Mouse (Mus musculus) heart, embryonic 15.5 days (tissue): ENCODE measurements around the gene Trim13. TPM values are rescaled to one million over a fixed set of nuclear protein-coding genes. Genes with fewer than 3 reads are reported as not detected.
"Not testable (repeated sequence)": the region's sequence is repeated elsewhere in the genome, so short reads cannot be mapped to it uniquely, and the experiment has no call there.

ENCODE experiments used
- ATAC-seq: fragments of 200-750 bp; cut with Nextera tagmentation; replicated peaks from 2 replicates; pipeline ENCODE4 v1.8.0; 2017; ENCODE audit warnings: low read depth, moderate TSS enrichment; ENCODE audit not compliant: insufficient number of reproducible peaks, insufficient read depth, low FRiP score
- H3K27ac ChIP-seq: fragments of 300-500 bp; sonication (generic); 2 replicates; pipeline ENCODE4 v1.5.1; 2015; ENCODE audit warnings: mild to moderate bottlenecking, inconsistent platforms
- H3K27me3 ChIP-seq: fragments of 300-500 bp; sonication (generic); 2 replicates; pipeline ENCODE4 v1.6.1; 2015; ENCODE audit warnings: inconsistent platforms
- H3K36me3 ChIP-seq: fragments of 300-500 bp; sonication (generic); 2 replicates; pipeline ENCODE4 v1.6.1; 2015; ENCODE audit warnings: mild to moderate bottlenecking, inconsistent platforms
- H3K4me1 ChIP-seq: fragments of 300-500 bp; sonication (generic); replicated peaks from 2 replicates; pipeline ENCODE4 v1.6.1; 2015; ENCODE audit warnings: inconsistent platforms
- H3K4me2 ChIP-seq: fragments of 300-500 bp; sonication (generic); 2 replicates; pipeline ENCODE4 v1.6.1; 2015; ENCODE audit warnings: inconsistent platforms, mild to moderate bottlenecking, moderate library complexity
- H3K4me3 ChIP-seq: fragments of 300-500 bp; sonication (generic); 2 replicates; pipeline ENCODE4 v1.5.1; 2015; ENCODE audit warnings: mild to moderate bottlenecking, inconsistent platforms
- H3K9ac ChIP-seq: fragments of 300-500 bp; sonication (generic); 2 replicates; pipeline ENCODE4 v1.6.1; 2015; ENCODE audit warnings: mild to moderate bottlenecking, inconsistent platforms
- H3K9me3 ChIP-seq: fragments of 300-500 bp; sonication (generic); replicated peaks from 2 replicates; pipeline ENCODE4 v1.6.1; 2016; ENCODE audit warnings: inconsistent platforms
- WGBS: fragments of 180-500 bp; shearing (Covaris S2); methylation state at CpG from one replicate; pipeline ENCODE4 v1.1.7; 2015; ENCODE audit warnings: mixed read lengths; 5-methylcytosine and 5-hydroxymethylcytosine counted together
- polyA plus RNA-seq: library from polyadenylated mRNA; unstranded; fragments of >200 nt; fragmentation: Nextera tagmentation; extraction: Ambion mirVana; gene quantifications from 2 replicates; pipeline ENCODE4 v1.2.1, GENCODE M21; 2015

The Trim13 gene
- polyA plus RNA-seq = 12.7 and 14.1 TPM in 2 replicates

GRCm38 (mm10) chr14:61597968-61598367 lies at the start of gene Trim13:
Gene Trim13 (plus strand): TSS chr14:61598247.
- Histone ChIP-seq H3K27me3 (no peaks in the 10 kb centered on the region), H3K9me3 (no peaks in the 10 kb centered on the region), H3K4me2 (peak within 1 kb of the TSS; percentile 59), H3K4me3 (peak within 1 kb of the TSS; percentile 92), H3K36me3 (no peaks in the 10 kb centered on the region), H3K9ac (peak within 1 kb of the TSS; percentile 91), H3K4me1 (peaks cover 14% of the 10 kb centered on the region), H3K27ac (peak within 1 kb of the TSS; percentile 85; the same call in 1 of the 2 replicates)
- 48% methylated on average over 5 of the region's 5 CpGs for WGBS
- no peak for ATAC-seq

DNA sequence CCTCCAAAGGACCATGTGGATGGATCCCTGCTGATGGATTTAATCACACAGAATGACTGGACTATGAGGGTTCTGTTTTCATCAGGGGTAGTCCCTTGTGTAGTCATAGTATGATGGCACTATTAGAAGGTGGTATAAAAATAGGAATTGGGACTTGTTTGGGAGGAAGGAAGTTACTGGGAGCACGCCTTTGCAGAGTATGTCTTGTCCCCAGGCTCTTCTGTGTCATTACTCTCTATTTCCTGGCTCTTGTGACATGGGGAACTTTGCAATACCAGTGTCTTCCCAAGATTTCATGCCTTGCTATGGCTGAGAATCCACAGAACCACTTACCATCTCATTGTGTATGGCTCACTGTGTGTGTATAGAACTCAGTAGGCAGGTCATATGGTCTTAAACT lies 49.4 kb upstream of the Trim13 start:
- 69% methylated on average over 1 of the region's 1 CpGs for WGBS
- ATAC-seq = no peak

GRCm38 (mm10) chr14:61555931-61556288 lies 42.1 kb upstream of the Trim13 start:
- ATAC-seq = no peak
- peaks cover 7% of the 10 kb centered on the region for H3K4me1 ChIP-seq
- no peaks in the 10 kb centered on the region for H3K9me3 ChIP-seq
- 6% methylated on average over 6 of the region's 6 CpGs for WGBS
- H3K4me3 ChIP-seq = peak overlapping the region; percentile 65
- no peaks in the 10 kb centered on the region for H3K36me3 ChIP-seq
- peaks cover 3% of the 10 kb centered on the region; the same call in 1 of the 2 replicates for H3K27me3 ChIP-seq
- peak overlapping the region; percentile 59 for H3K9ac ChIP-seq
- H3K4me2 ChIP-seq = peak overlapping the region; percentile 92
- peak overlapping the region; percentile 80 for H3K27ac ChIP-seq

More for the DNA sequence above, 49.4 kb upstream of the Trim13 start:
- Histone ChIP-seq H3K27ac (no peak overlapping the region), H3K4me2 (no peak overlapping the region), H3K36me3 (no peaks in the 10 kb centered on the region), H3K9me3 (no peaks in the 10 kb centered on the region), H3K4me3 (no peak overlapping the region), H3K9ac (no peak overlapping the region), H3K27me3 (no peaks in the 10 kb centered on the region), H3K4me1 (no peaks in the 10 kb centered on the region)

GRCm38 (mm10) chr14:61556289-61557147 lies 41.5 kb upstream of the Trim13 start, which contains the start of gene Spryd7:
Gene Spryd7 (minus strand): TSS chr14:61556886.
- peak; percentile 98 for ATAC-seq
- H3K27ac ChIP-seq = peak within 1 kb of the TSS; percentile 80
- under 1% methylated on average over 72 of the region's 72 CpGs for WGBS

GRCm38 (mm10) chr14:61558901-61559300 lies 39.1 kb upstream of the Trim13 start:
- Histone ChIP-seq H3K27ac (no peak overlapping the region), H3K9me3 (peaks cover 4% of the 10 kb centered on the region; the same call in 1 of the 2 replicates), H3K36me3 (no peaks in the 10 kb centered on the region), H3K9ac (no peak overlapping the region), H3K4me1 (peaks cover 7% of the 10 kb centered on the region), H3K4me3 (no peak overlapping the region), H3K4me2 (no peak overlapping the region), H3K27me3 (peaks cover 3% of the 10 kb centered on the region; the same call in 1 of the 2 replicates)
- WGBS = 81% methylated on average over 6 of the region's 6 CpGs
- ATAC-seq = no peak

More at GRCm38 (mm10) chr14:61556289-61557147, 41.5 kb upstream of the Trim13 start, which contains the start of gene Spryd7:
- H3K9ac ChIP-seq = peak within 1 kb of the TSS; percentile 74
- peaks cover 7% of the 10 kb centered on the region for H3K4me1 ChIP-seq
- peak within 1 kb of the TSS; percentile 65 for H3K4me3 ChIP-seq
- H3K9me3 ChIP-seq = no peaks in the 10 kb centered on the region
- no peaks in the 10 kb centered on the region for H3K36me3 ChIP-seq
- peaks cover 3% of the 10 kb centered on the region; the same call in 1 of the 2 replicates for H3K27me3 ChIP-seq
- peak within 1 kb of the TSS; percentile 92 for H3K4me2 ChIP-seq

GRCm38 (mm10) chr14:61559856-61560255 lies 38.2 kb upstream of the Trim13 start:
- Histone ChIP-seq H3K4me3 (no peak overlapping the region), H3K27me3 (peaks cover 3% of the 10 kb centered on the region; the same call in 1 of the 2 replicates), H3K4me2 (no peak overlapping the region), H3K36me3 (no peaks in the 10 kb centered on the region), H3K9me3 (peaks cover 4% of the 10 kb centered on the region; the same call in 1 of the 2 replicates), H3K4me1 (peaks cover 7% of the 10 kb centered on the region; the same call in 1 of the 2 replicates), H3K9ac (no peak overlapping the region), H3K27ac (no peak overlapping the region)
- ATAC-seq = no peak
- 63% methylated on average over 3 of the region's 3 CpGs for WGBS

DNA sequence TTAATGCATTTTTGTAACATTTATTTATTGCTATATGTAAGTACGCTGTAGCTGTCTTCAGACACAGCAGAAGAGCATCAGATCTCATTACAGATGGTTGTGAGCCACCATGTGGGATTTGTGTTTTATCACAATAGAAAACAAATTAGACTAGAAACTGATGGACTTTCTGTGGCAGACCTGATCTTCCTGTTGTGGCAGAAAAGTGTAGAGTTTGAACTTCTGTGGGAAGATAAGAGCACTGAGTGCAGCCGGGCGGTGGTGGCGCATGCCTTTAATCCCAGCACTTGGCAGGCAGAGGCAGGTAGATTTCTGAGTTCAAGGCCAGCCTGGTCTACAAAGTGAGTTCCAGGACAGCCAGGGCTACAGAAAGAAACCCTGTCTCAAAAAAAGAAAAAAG lies 31.8 kb upstream of the Trim13 start:
- not testable (repeated sequence) for H3K4me1 ChIP-seq, H3K27ac ChIP-seq, H3K9me3 ChIP-seq, H3K36me3 ChIP-seq, H3K9ac ChIP-seq, H3K27me3 ChIP-seq, H3K4me3 ChIP-seq, ATAC-seq, H3K4me2 ChIP-seq
- 69% methylated on average over 4 of the region's 4 CpGs for WGBS

DNA sequence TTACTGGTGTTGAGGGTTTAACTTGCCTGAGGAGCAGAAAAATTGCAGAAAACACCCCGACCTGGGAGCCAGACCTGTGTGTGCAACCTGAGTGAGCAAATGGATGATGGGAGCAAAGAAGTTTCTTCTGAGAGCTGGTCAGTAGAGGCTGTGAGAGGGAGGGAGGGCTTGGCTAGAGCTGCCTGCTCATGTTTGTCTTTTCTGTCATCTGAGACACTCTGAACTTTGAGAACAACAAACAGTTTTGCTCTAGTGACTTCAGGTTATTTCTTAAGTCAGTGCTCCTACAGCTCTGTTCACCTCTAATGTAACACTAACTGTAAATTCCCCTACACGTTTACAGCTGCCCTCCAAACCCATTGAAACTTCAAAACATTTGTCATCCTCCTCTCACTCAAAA lies 28.7 kb upstream of the Trim13 start:
- no peak overlapping the region for H3K4me3 ChIP-seq
- no peaks in the 10 kb centered on the region for H3K4me1 ChIP-seq
- no peak for ATAC-seq
- no peak overlapping the region for H3K27ac ChIP-seq
- H3K27me3 ChIP-seq = no peaks in the 10 kb centered on the region
- no peaks in the 10 kb centered on the region for H3K9me3 ChIP-seq
- H3K4me2 ChIP-seq = no peak overlapping the region
- WGBS = 64% methylated on average over 2 of the region's 2 CpGs
- no peaks in the 10 kb centered on the region for H3K36me3 ChIP-seq
- no peak overlapping the region for H3K9ac ChIP-seq

- WGBS = 8% methylated on average over 4 of the region's 4 CpGs
- H3K9ac ChIP-seq = no peak overlapping the region
- no peak overlapping the region for H3K4me3 ChIP-seq
- no peaks in the 10 kb centered on the region for H3K4me1 ChIP-seq
- H3K36me3 ChIP-seq = no peaks in the 10 kb centered on the region
- ATAC-seq = no peak
- H3K4me2 ChIP-seq = peak overlapping the region; percentile 46
- H3K27me3 ChIP-seq = no peaks in the 10 kb centered on the region
- no peaks in the 10 kb centered on the region for H3K9me3 ChIP-seq
- no peak overlapping the region for H3K27ac ChIP-seq
Measured at GRCm38 (mm10) chr14:61571366-61571765, 26.7 kb upstream of the Trim13 start.

DNA sequence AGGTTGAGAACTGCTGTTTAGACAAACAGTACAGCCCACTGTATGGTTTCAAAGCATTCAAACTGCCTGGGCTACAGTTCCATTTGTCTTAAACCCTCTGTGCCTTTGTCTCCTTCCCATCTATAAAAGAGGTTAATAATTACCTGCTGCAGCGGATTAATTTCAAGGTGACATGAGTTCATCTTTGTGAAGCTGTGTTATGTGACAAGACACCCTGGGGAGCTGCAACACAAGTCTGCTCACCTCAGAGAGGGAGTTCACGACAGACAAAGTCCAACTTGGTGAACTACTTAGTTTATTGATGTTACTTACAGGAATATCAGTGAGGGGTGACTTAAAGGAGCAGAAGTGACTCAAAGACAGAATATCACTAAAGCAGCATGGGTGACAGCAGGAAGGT lies 25.9 kb upstream of the Trim13 start:
- Histone ChIP-seq H3K4me3 (no peak overlapping the region), H3K4me2 (no peak overlapping the region), H3K4me1 (no peaks in the 10 kb centered on the region), H3K27me3 (no peaks in the 10 kb centered on the region), H3K9ac (no peak overlapping the region), H3K9me3 (no peaks in the 10 kb centered on the region), H3K36me3 (no peaks in the 10 kb centered on the region), H3K27ac (no peak overlapping the region)
- ATAC-seq = no peak
- 68% methylated on average over 2 of the region's 2 CpGs for WGBS

GRCm38 (mm10) chr14:61575066-61575465 lies 23.0 kb upstream of the Trim13 start:
- ATAC-seq = no peak
- H3K9me3 ChIP-seq = no peaks in the 10 kb centered on the region
- no peak overlapping the region for H3K27ac ChIP-seq
- H3K4me3 ChIP-seq = no peak overlapping the region
- H3K9ac ChIP-seq = no peak overlapping the region
- 75% methylated on average over 10 of the region's 10 CpGs for WGBS
- H3K4me1 ChIP-seq = no peaks in the 10 kb centered on the region
- H3K4me2 ChIP-seq = no peak overlapping the region
- no peaks in the 10 kb centered on the region for H3K36me3 ChIP-seq
- H3K27me3 ChIP-seq = no peaks in the 10 kb centered on the region
